Comparison of ENCODE assay signal across 26 mouse cellular contexts in the genomic region with DNA sequence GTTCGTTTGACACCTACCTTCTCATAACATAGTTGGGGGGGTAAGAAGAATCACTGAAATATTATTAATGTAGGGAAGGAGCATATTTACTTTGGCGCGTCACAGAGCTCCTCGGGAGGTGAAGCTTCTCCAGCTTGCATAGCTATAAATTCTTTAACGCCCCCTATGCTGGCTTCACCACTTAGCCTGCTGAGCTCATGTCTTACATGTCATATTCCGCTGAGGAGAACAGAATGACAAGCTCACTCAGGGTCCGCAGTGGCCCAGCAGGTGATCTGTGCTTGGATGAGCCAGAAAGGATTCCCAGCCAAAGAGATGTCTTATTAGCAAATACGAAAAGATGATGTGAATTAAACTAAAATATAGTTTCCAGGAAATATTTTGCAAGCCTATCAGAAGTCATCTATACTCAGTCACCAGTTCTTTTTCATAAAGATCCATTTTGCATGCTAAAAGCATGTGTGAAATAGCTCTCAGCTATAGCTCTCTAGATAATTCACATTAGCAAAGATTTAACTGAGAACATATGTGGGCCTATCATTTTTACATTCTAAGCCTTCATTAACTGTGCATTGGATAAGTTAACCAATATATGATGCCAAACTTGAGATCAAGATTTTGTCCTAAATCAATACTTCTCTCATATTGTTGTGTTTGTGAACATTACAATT.
DNase-seq lines count a peak whose midpoint lies in the region; ATAC-seq and TF ChIP-seq lines count a peak whose summit lies in the region.
"Had no signal": no experiment of that assay in that cellular context is flagged by ENCODE, and none has a peak within 500 bp of the region (broad histone marks: within the 10 kb centered on the region; RNA-seq: fewer than 3 reads in every experiment).

No protein-coding gene starts in this region.

- H3K36me3 ChIP-seq in forebrain, embryonic 14.5 days (ENCODE audit: control insufficient read depth, insufficient read depth, low read length): no peaks in the 10 kb centered on the region
- H3K36me3 ChIP-seq in forebrain, embryonic 13.5 days (ENCODE audit: poor library complexity, severe bottlenecking): no peaks in the 10 kb centered on the region
- no peaks in the 10 kb centered on the region for H3K36me3 ChIP-seq in hindbrain, postnatal 0 days (ENCODE audit: insufficient read depth, low read length)
- H3K36me3 ChIP-seq in hindbrain, embryonic 13.5 days: no peaks in the 10 kb centered on the region
- H3K36me3 ChIP-seq: heart, embryonic 15.5 days; kidney, embryonic 15.5 days; limb, embryonic 13.5 days; liver, embryonic 12.5 days; midbrain, embryonic 12.5 days; neural tube, embryonic 13.5 days; stomach, embryonic 15.5 days had no signal

- peak; percentile 14 to 44 for DNase-seq in cerebellum, adult 2 months
- DNase-seq in forebrain, embryonic 14.5 days (ENCODE audit: low spot score): peak; percentile 30
- peak; percentile 69 for DNase-seq in hindbrain, postnatal 0 days (ENCODE audit: low spot score)
- peak; percentile 3 for DNase-seq in brain, embryonic 18.5 days (ENCODE audit: low read depth, low spot score)
- DNase-seq in heart, adult 18-20 months: no peak
- DNase-seq: gastrocnemius, postnatal 36 days; heart, postnatal 36 days; kidney, adult 11 months; kidney, postnatal 36 days; layer of hippocampus, postnatal 36 days; lung, adult 18-20 months; lung, postnatal 14 days; right cerebral cortex, adult 18-20 months; right cerebral cortex, postnatal 4 days; thymus, postnatal 25 days had no signal

- H3K27me3 ChIP-seq in cerebellum, adult 2 months (ENCODE audit: control insufficient read depth, insufficient read depth, low read length): no peaks in the 10 kb centered on the region
- H3K27me3 ChIP-seq in forebrain, embryonic 14.5 days (replicated peaks; ENCODE audit: control insufficient read depth, insufficient read depth, low read length): no peaks in the 10 kb centered on the region
- no peaks in the 10 kb centered on the region for H3K27me3 ChIP-seq in forebrain, embryonic 13.5 days
- H3K27me3 ChIP-seq in hindbrain, postnatal 0 days (ENCODE audit: insufficient read depth, low read length): no peaks in the 10 kb centered on the region
- no peaks in the 10 kb centered on the region for H3K27me3 ChIP-seq in hindbrain, embryonic 13.5 days
- H3K27me3 ChIP-seq: heart, embryonic 15.5 days; kidney, embryonic 15.5 days; limb, embryonic 13.5 days; liver, embryonic 12.5 days; midbrain, embryonic 12.5 days; neural tube, embryonic 13.5 days; stomach, embryonic 15.5 days had no signal

- no peak for TF ChIP-seq CTCF in cerebellum, adult 2 months (IDR thresholded peaks at IDR 0.05; ENCODE audit: borderline replicate concordance, insufficient read depth, low read depth, low read length)
- TF ChIP-seq CTCF in hindbrain, postnatal 0 days (IDR thresholded peaks at IDR 0.05; ENCODE audit: low read depth): no peak

- no peak for ATAC-seq in cerebellum, adult (ENCODE audit: insufficient number of reproducible peaks, low FRiP score, low TSS enrichment)
- ATAC-seq in forebrain, embryonic 14.5 days: no peak
- no peak; the same call in 1 of the 2 replicates for ATAC-seq in forebrain, embryonic 13.5 days
- peak; percentile 56; the same call in 1 of the 2 replicates for ATAC-seq in hindbrain, postnatal 0 days
- no peak for ATAC-seq in hindbrain, embryonic 13.5 days (ENCODE audit: low FRiP score)
- ATAC-seq: liver, embryonic 12.5 days had no signal

- H3K27ac ChIP-seq in cerebellum, adult 2 months (ENCODE audit: insufficient read depth, low read length): no peak overlapping the region
- H3K27ac ChIP-seq in forebrain, embryonic 14.5 days (ENCODE audit: low read depth, low read length): no peak overlapping the region
- no peak overlapping the region for H3K27ac ChIP-seq in forebrain, embryonic 13.5 days
- H3K27ac ChIP-seq in hindbrain, postnatal 0 days: no peak overlapping the region
- H3K27ac ChIP-seq in hindbrain, embryonic 13.5 days: no peak overlapping the region
- H3K27ac ChIP-seq: heart, embryonic 15.5 days; kidney, embryonic 15.5 days; limb, embryonic 13.5 days; liver, embryonic 12.5 days; midbrain, embryonic 12.5 days; neural tube, embryonic 13.5 days; stomach, embryonic 15.5 days had no signal

- no peak overlapping the region for H3K4me3 ChIP-seq in cerebellum, adult 2 months (replicated peaks; ENCODE audit: insufficient read depth, low read depth, low read length)
- no peak overlapping the region for H3K4me3 ChIP-seq in forebrain, embryonic 14.5 days (ENCODE audit: low read depth, low read length)
- H3K4me3 ChIP-seq in forebrain, embryonic 13.5 days: no peak overlapping the region
- no peak overlapping the region for H3K4me3 ChIP-seq in hindbrain, postnatal 0 days (ENCODE audit: low read length)
- H3K4me3 ChIP-seq in hindbrain, embryonic 13.5 days: no peak overlapping the region
- H3K4me3 ChIP-seq: heart, embryonic 15.5 days; kidney, embryonic 15.5 days; limb, embryonic 13.5 days; liver, embryonic 12.5 days; midbrain, embryonic 12.5 days; myocyte; neural tube, embryonic 13.5 days; stomach, embryonic 15.5 days had no signal

- no peaks in the 10 kb centered on the region for H3K9me3 ChIP-seq in forebrain, embryonic 14.5 days (replicated peaks; ENCODE audit: control insufficient read depth, low read length)
- no peaks in the 10 kb centered on the region for H3K9me3 ChIP-seq in forebrain, embryonic 13.5 days (replicated peaks)
- no peaks in the 10 kb centered on the region for H3K9me3 ChIP-seq in hindbrain, postnatal 0 days (ENCODE audit: low read length)
- H3K9me3 ChIP-seq in hindbrain, embryonic 13.5 days: no peaks in the 10 kb centered on the region
- H3K9me3 ChIP-seq: heart, embryonic 15.5 days; kidney, embryonic 15.5 days; limb, embryonic 13.5 days; midbrain, embryonic 12.5 days; neural tube, embryonic 13.5 days; stomach, embryonic 15.5 days had no signal

- no peaks in the 10 kb centered on the region for H3K4me1 ChIP-seq in cerebellum, adult 2 months (ENCODE audit: control insufficient read depth, insufficient read depth, low read length)
- H3K4me1 ChIP-seq in forebrain, embryonic 14.5 days (ENCODE audit: control insufficient read depth, insufficient read depth, low read length): no peaks in the 10 kb centered on the region
- no peaks in the 10 kb centered on the region for H3K4me1 ChIP-seq in forebrain, embryonic 13.5 days
- no peaks in the 10 kb centered on the region for H3K4me1 ChIP-seq in hindbrain, postnatal 0 days (ENCODE audit: insufficient read depth, low read length)
- no peaks in the 10 kb centered on the region for H3K4me1 ChIP-seq in hindbrain, embryonic 13.5 days (replicated peaks)
- H3K4me1 ChIP-seq: heart, embryonic 15.5 days; kidney, embryonic 15.5 days; limb, embryonic 13.5 days; liver, embryonic 12.5 days; midbrain, embryonic 12.5 days; neural tube, embryonic 13.5 days; stomach, embryonic 15.5 days had no signal

- H3K9ac ChIP-seq in forebrain, embryonic 14.5 days (ENCODE audit: low read length): no peak overlapping the region
- H3K9ac ChIP-seq in forebrain, embryonic 13.5 days: no peak overlapping the region
- H3K9ac ChIP-seq in hindbrain, postnatal 0 days (replicated peaks; ENCODE audit: low read length): no peak overlapping the region
- H3K9ac ChIP-seq in hindbrain, embryonic 13.5 days: no peak overlapping the region
- H3K9ac ChIP-seq: heart, embryonic 15.5 days; kidney, embryonic 15.5 days; limb, embryonic 13.5 days; liver, embryonic 12.5 days; midbrain, embryonic 12.5 days; neural tube, embryonic 13.5 days; stomach, embryonic 15.5 days had no signal

- TF ChIP-seq POLR2A in cerebellum, adult 2 months (IDR thresholded peaks at IDR 0.05; ENCODE audit: borderline replicate concordance, insufficient read depth, low read length): no peak

- WGBS in cerebellum, adult 2 months: 8% methylated on average over 8 of the region's 8 CpGs
- 86% methylated on average over 8 of the region's 8 CpGs for WGBS in forebrain, embryonic 14.5 days
- 77% methylated on average over 8 of the region's 8 CpGs for WGBS in forebrain, embryonic 13.5 days
- 48% methylated on average over 8 of the region's 8 CpGs for WGBS in hindbrain, postnatal 0 days
- WGBS in hindbrain, embryonic 13.5 days: 72% methylated on average over 8 of the region's 8 CpGs

- no peak overlapping the region for H3K4me2 ChIP-seq in forebrain, embryonic 14.5 days (ENCODE audit: low read length)
- no peak overlapping the region for H3K4me2 ChIP-seq in forebrain, embryonic 13.5 days
- H3K4me2 ChIP-seq in hindbrain, postnatal 0 days (ENCODE audit: low read depth, low read length): 0 out of 2 replicates have a peak overlapping the region, but pooled peaks have one; percentile 21
- no peak overlapping the region for H3K4me2 ChIP-seq in hindbrain, embryonic 13.5 days
- H3K4me2 ChIP-seq: heart, embryonic 15.5 days; kidney, embryonic 15.5 days; limb, embryonic 13.5 days; liver, embryonic 12.5 days; midbrain, embryonic 12.5 days; neural tube, embryonic 13.5 days; stomach, embryonic 15.5 days had no signal

Comparison
In these comparisons a context has a peak if more than half of its experiments do, and no peak if none do; other contexts are left out.
1. DNase-seq: peak in cerebellum, adult 2 months (2 of 2), forebrain, embryonic 14.5 days (single experiment), hindbrain, postnatal 0 days (single experiment) and brain, embryonic 18.5 days (single experiment); none in heart, adult 18-20 months (0 of 2).